Mouse (Mus musculus) kidney, embryonic 16.5 days (tissue): ENCODE measurements around the gene Dbx2. TPM values are rescaled to one million over a fixed set of nuclear protein-coding genes. Genes with fewer than 3 reads are reported as not detected.
A peak's percentile ranks its signal among the peaks of the same experiment; 100 is the strongest.

ENCODE experiments used
- ATAC-seq: fragments of 200-750 bp; cut with Nextera tagmentation; 2 replicates; pipeline ENCODE4 v1.8.0; 2017; ENCODE audit warnings: moderate TSS enrichment; ENCODE audit not compliant: low FRiP score, low TSS enrichment
- H3K27ac ChIP-seq: fragments of 300-500 bp; sonication (generic); 2 replicates; pipeline ENCODE4 v1.5.1; 2014; ENCODE audit warnings: low read length
- H3K27me3 ChIP-seq: fragments of 300-500 bp; sonication (generic); 2 replicates; pipeline ENCODE4 v1.6.1; 2014; ENCODE audit warnings: low read length, control low read depth, mixed read lengths; ENCODE audit not compliant: insufficient read depth
- H3K36me3 ChIP-seq: fragments of 300-500 bp; sonication (generic); 2 replicates; pipeline ENCODE4 v1.6.1; 2014; ENCODE audit warnings: low read length, control low read depth, mixed read lengths; ENCODE audit not compliant: insufficient read depth
- H3K4me1 ChIP-seq: fragments of 300-500 bp; sonication (generic); 2 replicates; pipeline ENCODE4 v1.6.1; 2014; ENCODE audit warnings: low read length, control low read depth, mixed read lengths; ENCODE audit not compliant: insufficient read depth
- H3K4me2 ChIP-seq: fragments of 300-500 bp; sonication (generic); replicated peaks from 2 replicates; pipeline ENCODE4 v1.6.1; 2014; ENCODE audit warnings: low read depth, low read length
- H3K4me3 ChIP-seq: fragments of 300-500 bp; sonication (generic); 2 replicates; pipeline ENCODE4 v1.5.1; 2014; ENCODE audit warnings: mild to moderate bottlenecking, low read length
- H3K9ac ChIP-seq: fragments of 300-500 bp; sonication (generic); replicated peaks from 2 replicates; pipeline ENCODE4 v1.6.1; 2014; ENCODE audit warnings: low read length
- H3K9me3 ChIP-seq: fragments of 300-500 bp; sonication (generic); 2 replicates; pipeline ENCODE4 v1.6.1; 2016; ENCODE audit warnings: low read length, control low read depth
- whole genome bisulfite sequencing: fragments of 180-500 bp; shearing (Covaris S2); extraction: QIAGEN DNeasy Blood & Tissue Kit; methylation state at CpG from one replicate; pipeline ENCODE4 v1.1.7; 2014; 5-methylcytosine and 5-hydroxymethylcytosine counted together
- polyA plus RNA-seq: library from polyadenylated mRNA; unstranded; fragments of >200 nt; fragmentation: Nextera tagmentation; extraction: Ambion mirVana; gene quantifications from 2 replicates; pipeline ENCODE4 v1.2.1, GENCODE M21; 2015

Dbx2 gene
- polyA plus RNA-seq, 1 experiment from 2014 or later: not detected

DNA sequence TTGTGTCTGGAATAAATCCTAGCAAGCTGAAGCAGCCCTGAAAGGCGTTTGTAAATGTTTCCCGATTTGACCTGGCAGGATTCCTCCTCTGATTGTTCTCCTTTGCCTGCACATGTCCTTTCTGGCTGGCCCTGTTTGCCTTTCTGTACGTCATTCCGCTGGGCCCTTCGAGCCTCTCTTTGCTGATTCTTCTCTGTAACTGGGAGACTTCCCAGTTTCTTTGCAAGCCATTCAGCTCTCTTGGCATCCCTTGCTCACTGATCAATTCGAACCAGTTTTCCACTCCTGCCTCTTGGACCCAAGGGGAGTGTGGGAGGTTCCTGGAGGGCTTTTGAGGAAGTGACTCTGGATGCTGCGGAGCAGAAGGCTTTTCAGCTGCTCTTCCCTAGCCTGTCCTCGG lies 11.4 kb upstream of the Dbx2 start:
- Histone ChIP-seq H3K9ac (no peak overlapping the region), H3K4me1 (no peaks in the 10 kb centered on the region), H3K4me2 (no peak overlapping the region), H3K27ac (no peak overlapping the region), H3K4me3 (no peak overlapping the region), H3K9me3 (no peaks in the 10 kb centered on the region), H3K36me3 (no peaks in the 10 kb centered on the region), H3K27me3 (no peaks in the 10 kb centered on the region)
- ATAC-seq: no peak
- WGBS: 49% methylated on average over 8 of the region's 8 CpGs

DNA sequence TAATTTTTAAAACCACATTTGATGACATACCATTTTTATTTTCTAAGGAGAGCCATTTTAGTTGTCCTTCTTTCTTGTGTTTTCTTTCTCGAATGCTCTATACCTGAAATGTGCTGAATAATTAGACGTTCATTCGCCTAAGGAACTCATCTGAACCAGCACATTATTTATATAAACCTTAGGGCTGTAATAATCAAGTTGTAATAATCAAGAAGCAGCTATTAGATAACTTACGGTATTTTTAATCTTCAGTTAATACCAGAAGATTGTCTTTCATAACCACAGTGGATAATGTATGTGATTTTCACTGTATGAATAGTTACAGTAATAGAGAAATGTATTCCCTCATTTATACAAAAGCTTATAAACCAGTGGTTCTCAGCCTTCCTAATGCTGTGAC lies 9.2 kb upstream of the Dbx2 start:
- no peak overlapping the region for H3K9ac ChIP-seq
- no peaks in the 10 kb centered on the region for H3K9me3 ChIP-seq
- no peak overlapping the region for H3K27ac ChIP-seq
- H3K36me3 ChIP-seq: no peaks in the 10 kb centered on the region
- WGBS: 93% methylated on average over 4 of the region's 4 CpGs
- H3K4me2 ChIP-seq: no peak overlapping the region
- no peaks in the 10 kb centered on the region for H3K4me1 ChIP-seq
- no peaks in the 10 kb centered on the region for H3K27me3 ChIP-seq
- no peak for ATAC-seq
- H3K4me3 ChIP-seq: no peak overlapping the region

DNA sequence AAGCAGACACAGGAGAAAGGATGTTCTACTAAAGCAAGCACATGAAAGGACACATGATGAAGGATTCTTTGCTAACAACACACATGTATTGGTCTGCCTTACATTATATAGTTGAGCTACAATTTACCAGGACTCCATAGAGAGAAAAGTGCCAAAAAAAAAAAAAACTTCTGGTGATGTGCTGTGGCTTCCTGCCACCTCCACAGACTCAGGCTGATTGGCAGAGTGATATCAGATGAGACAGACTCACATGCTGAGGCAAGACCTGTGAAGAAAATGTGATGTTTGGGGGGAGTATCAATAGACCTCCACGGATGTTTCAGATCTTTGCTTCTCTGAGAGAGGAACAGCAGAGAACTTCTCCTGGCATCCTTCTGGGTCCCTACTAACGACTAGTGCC lies 6.0 kb upstream of the Dbx2 start:
- 84% methylated on average over 2 of the region's 2 CpGs for WGBS
- no peak for ATAC-seq
- Histone ChIP-seq H3K36me3 (no peaks in the 10 kb centered on the region), H3K9ac (no peak overlapping the region), H3K4me3 (no peak overlapping the region), H3K9me3 (no peaks in the 10 kb centered on the region), H3K27ac (no peak overlapping the region), H3K4me1 (no peaks in the 10 kb centered on the region), H3K4me2 (no peak overlapping the region), H3K27me3 (no peaks in the 10 kb centered on the region)

DNA sequence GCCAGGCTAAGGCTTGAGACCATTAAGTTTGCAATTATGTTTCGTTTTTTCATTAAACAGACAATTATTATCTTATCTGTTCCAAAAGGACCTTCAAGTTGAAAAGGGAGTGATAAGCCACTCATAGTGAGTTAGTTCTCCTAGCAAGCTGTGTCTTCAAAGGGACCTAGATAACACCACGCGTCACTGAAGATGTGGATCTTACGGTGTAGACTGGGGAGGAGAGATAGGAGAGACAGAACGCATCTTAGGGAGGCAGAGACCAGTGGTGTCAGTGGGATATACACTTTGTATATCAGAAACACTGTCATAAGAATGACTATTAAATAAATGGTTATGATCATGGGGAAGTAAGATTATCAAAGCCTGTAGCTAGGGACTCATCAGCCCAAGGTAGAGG lies 4.6 kb upstream of the Dbx2 start:
- no peak for ATAC-seq
- Histone ChIP-seq H3K9ac (no peak overlapping the region), H3K9me3 (no peaks in the 10 kb centered on the region), H3K4me3 (no peak overlapping the region), H3K4me1 (no peaks in the 10 kb centered on the region), H3K27ac (no peak overlapping the region), H3K27me3 (peaks cover under 1% of the 10 kb centered on the region), H3K4me2 (no peak overlapping the region), H3K36me3 (no peaks in the 10 kb centered on the region)
- WGBS: 88% methylated on average over 5 of the region's 5 CpGs

DNA sequence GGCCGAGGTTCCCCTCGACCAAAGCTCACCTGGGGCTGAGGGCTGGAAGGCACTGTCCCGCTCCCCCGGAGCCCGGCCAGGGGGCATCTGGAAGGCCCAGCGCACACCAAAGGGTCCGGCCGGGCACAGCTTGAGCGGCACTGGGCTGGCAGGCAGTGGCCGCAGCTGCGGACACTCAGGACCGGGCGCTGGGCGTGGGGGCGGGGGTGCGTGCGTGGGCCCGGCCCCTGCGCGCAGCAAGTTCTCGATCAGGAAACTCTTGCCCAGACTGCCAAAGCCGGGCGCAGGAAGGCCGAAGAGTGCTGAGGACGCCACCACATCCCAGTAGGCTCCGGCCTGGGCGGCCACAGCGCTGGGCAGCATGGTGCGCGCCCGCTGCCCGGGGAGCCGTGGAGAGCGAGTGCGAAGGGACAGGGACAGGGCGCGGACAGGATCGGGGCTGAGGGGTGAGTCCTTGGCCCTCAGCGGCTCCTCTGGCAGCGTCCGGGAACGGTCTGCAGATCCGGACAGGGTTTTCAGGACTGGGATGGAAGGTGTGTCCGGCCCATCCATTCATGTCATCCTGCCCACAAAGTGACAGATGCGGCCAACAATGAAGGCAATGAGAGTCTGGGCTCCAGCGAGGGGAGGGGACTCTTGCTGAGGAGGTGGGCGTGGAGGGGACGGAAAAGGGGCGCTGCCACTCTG lies 1.4 kb downstream of the Dbx2 start:
- Histone ChIP-seq H3K27ac (no peak overlapping the region), H3K4me1 (peaks cover 13% of the 10 kb centered on the region; the same call in 1 of the 2 replicates), H3K4me2 (peak overlapping the region; percentile 66), H3K36me3 (no peaks in the 10 kb centered on the region), H3K9ac (peak overlapping the region; percentile 54), H3K27me3 (peaks cover 53% of the 10 kb centered on the region), H3K4me3 (peak overlapping the region; percentile 46), H3K9me3 (no peaks in the 10 kb centered on the region)
- peak; percentile 57; the same call in 1 of the 2 replicates for ATAC-seq
- 2% methylated on average over 49 of the region's 49 CpGs for WGBS

DNA sequence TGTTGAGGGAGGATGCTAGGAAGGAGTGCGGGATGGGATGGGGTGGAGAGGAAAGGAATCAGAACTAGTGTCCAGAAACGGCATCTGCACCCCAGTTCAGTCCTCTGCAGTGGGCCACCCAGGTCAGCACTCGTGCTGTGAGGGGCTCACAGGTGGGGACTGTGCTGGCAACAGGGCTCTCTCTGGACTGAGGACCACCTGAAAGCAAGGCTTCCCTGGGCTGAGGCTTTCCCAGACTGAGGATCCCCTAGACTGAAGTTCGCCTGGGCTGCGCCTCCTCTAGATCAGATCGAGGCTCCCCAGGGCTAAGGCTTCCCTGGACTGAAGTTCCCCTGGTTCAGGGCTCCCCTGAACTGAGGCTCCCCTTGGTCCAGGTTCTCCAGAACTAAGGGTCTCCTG lies 1.9 kb downstream of the Dbx2 start:
- Histone ChIP-seq H3K4me2 (peak overlapping the region; percentile 66), H3K9ac (no peak overlapping the region), H3K4me1 (peaks cover 13% of the 10 kb centered on the region; the same call in 1 of the 2 replicates), H3K36me3 (no peaks in the 10 kb centered on the region), H3K27me3 (peaks cover 56% of the 10 kb centered on the region), H3K9me3 (no peaks in the 10 kb centered on the region), H3K4me3 (peak overlapping the region; percentile 46), H3K27ac (no peak overlapping the region)
- WGBS: 3% methylated on average over 6 of the region's 6 CpGs
- ATAC-seq: 0 out of 2 replicates have a peak, but pooled peaks have one; percentile 23

DNA sequence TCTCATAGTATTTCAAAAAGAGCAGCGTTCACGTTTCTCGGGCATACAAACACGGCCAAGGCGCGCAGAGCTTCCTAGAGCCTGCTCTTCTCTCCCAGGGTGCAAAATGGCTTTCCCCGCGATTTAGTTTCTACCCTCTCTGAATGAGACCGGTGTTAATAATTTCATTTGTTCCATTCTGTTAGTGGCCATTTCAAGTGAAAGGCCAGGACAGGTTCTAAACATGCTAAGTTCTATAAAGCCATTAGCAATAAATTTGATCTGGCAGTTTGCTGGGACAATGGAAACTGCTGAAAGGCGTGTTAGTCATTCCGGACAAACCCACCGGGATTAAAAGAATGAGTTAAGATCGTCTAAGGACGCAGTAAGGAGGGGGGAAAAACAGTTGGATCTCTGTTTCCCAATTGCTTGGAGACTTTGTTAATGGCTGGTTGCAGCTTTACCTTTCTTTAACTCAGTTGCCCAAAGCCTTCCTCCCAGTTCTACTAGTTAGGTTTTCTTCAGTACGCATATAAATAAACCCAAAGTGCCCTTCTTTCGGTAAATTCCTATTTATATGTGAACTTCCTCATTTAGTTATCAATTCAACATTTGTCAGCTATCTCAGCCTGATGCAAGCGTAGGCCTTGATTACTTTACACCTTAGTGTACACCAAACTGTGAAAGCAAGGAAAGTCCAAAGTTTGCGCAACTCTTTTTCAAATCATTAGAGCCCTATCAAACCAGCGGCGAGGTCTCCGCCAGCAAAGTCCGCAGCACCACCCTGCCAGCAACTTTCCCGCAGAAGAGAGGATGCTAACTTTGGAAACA lies 2.7 kb downstream of the Dbx2 start:
- Histone ChIP-seq H3K36me3 (no peaks in the 10 kb centered on the region), H3K4me3 (no peak overlapping the region), H3K4me1 (peaks cover 13% of the 10 kb centered on the region; the same call in 1 of the 2 replicates), H3K9me3 (no peaks in the 10 kb centered on the region), H3K9ac (no peak overlapping the region), H3K27me3 (peaks cover 56% of the 10 kb centered on the region), H3K27ac (no peak overlapping the region), H3K4me2 (no peak overlapping the region)
- no peak for ATAC-seq
- WGBS: 6% methylated on average over 23 of the region's 23 CpGs

DNA sequence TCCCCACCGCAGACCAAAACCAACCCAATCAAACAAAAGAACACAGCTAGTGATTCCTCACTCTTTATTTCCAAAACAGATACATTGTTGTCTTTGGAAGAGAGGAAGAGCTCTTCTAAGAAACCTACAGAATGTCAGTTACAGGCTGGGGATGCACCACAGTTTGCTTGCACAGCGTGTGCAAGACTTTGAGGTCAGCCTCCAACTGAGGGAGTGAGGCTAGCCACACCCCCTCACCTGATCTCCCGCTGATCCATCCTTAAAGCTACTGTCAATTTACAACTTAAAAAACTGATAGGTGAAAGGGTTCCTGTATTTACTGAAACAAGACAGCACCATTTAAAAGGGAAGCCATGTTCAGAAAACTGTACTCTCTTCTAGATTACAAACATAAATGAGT lies 3.9 kb downstream of the Dbx2 start:
- no peak overlapping the region for H3K27ac ChIP-seq
- ATAC-seq: no peak
- H3K9ac ChIP-seq: no peak overlapping the region
- no peaks in the 10 kb centered on the region for H3K36me3 ChIP-seq
- no peak overlapping the region for H3K4me3 ChIP-seq
- H3K27me3 ChIP-seq: peaks cover 56% of the 10 kb centered on the region
- 11% methylated on average over 3 of the region's 3 CpGs for WGBS
- no peaks in the 10 kb centered on the region for H3K9me3 ChIP-seq
- H3K4me2 ChIP-seq: no peak overlapping the region
- peaks cover 13% of the 10 kb centered on the region; the same call in 1 of the 2 replicates for H3K4me1 ChIP-seq

DNA sequence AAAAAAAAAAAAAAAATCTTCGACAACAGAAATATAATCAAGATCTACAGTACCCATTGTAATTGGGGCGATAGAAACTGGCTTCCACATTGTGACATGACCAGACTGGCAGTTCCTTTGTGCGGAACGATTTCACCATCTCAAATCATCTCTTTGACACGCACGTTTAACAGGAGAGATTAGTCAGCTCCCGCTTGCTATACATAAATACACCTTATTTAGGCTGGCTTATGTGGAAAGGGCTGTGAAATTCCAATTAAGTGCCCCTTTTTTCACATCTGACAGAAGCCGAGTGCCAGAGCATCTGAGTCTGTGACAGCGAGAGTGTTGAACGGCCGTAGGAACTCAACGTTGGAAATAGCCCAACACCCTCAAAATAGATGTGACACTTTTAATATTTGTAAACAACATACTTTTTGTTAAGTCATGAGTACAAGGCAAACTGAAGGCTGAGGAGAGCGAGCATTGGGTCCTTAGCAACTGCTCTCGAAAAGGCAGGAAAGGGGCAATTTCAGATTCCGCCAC lies 12.2 kb downstream of the Dbx2 start:
- no peaks in the 10 kb centered on the region for H3K36me3 ChIP-seq
- peaks cover 13% of the 10 kb centered on the region; the same call in 1 of the 2 replicates for H3K4me1 ChIP-seq

More for the DNA sequence above, 12.2 kb downstream of the Dbx2 start:
- no peak for ATAC-seq
- H3K27me3 ChIP-seq: 0 out of 2 replicates have a peak, but pooled peaks cover 2% of the 10 kb centered on the region
- no peak overlapping the region for H3K27ac ChIP-seq
- no peaks in the 10 kb centered on the region for H3K9me3 ChIP-seq
- H3K4me3 ChIP-seq: no peak overlapping the region
- 77% methylated on average over 15 of the region's 15 CpGs for WGBS
- H3K4me2 ChIP-seq: no peak overlapping the region
- H3K9ac ChIP-seq: no peak overlapping the region
